Mouse (Mus musculus) CH12.LX (cell line): ENCODE results near the gene Ms4a10. TPM values are rescaled to one million over a fixed set of nuclear protein-coding genes. Genes with fewer than 3 reads are reported as not detected.

ENCODE experiments used
- DNase-seq: peaks from one replicate; pipeline ENCODE4 v3.0.0-alpha.2; 2013; ENCODE audit errors: extremely low read depth
- H3K27ac ChIP-seq: 2 replicates; pipeline ENCODE4 v1.5.1; 2012; ENCODE audit warnings: low read depth, mild to moderate bottlenecking, control low read depth, moderate library complexity; ENCODE audit not compliant: insufficient read depth
- H3K27me3 ChIP-seq: replicated peaks from 2 replicates; pipeline ENCODE3; 2012; ENCODE audit warnings: inconsistent platforms
- H3K36me3 ChIP-seq, 2 experiments: replicated peaks in 1 of 2; 2 replicates each; pipeline versions ENCODE3 to v1.6.1; 2012; ENCODE audit warnings: inconsistent platforms in 1 of 2, low read length in 1 of 2, mild to moderate bottlenecking in 1 of 2, mixed read lengths in 1 of 2, moderate library complexity in 1 of 2; ENCODE audit not compliant: control insufficient read depth in 1 of 2, insufficient read depth in 1 of 2
- H3K4me1 ChIP-seq, 2 experiments: 2 replicates each; pipeline ENCODE4 v1.6.1; 2012; ENCODE audit warnings: inconsistent platforms in 1 of 2, moderate library complexity in 1 of 2; ENCODE audit not compliant: insufficient read depth in 2 of 2, control insufficient read depth in 1 of 2
- H3K4me2 ChIP-seq: 2 replicates; pipeline ENCODE4 v1.6.1; 2012; ENCODE audit warnings: low read depth, mild to moderate bottlenecking, control low read depth; ENCODE audit not compliant: poor library complexity, insufficient read depth, severe bottlenecking
- H3K4me3 ChIP-seq, 3 experiments: fragments of 150-350 bp in 1 of 3; sonication (generic) in 1 of 3; replicated peaks in 1 of 3; 2 replicates each; pipeline versions ENCODE3 to v1.5.1; 2011 to 2012; ENCODE audit warnings: low read depth in 2 of 3, low read length in 2 of 3, mild to moderate bottlenecking in 2 of 3, moderate library complexity in 2 of 3, control low read depth in 1 of 3, improper control_type of control experiment in 1 of 3, inconsistent platforms in 1 of 3, mixed read lengths in 1 of 3; ENCODE audit not compliant: poor library complexity in 1 of 3
- H3K79me2 ChIP-seq: replicated peaks from 2 replicates; pipeline ENCODE4 v1.6.1; 2012; ENCODE audit warnings: mild to moderate bottlenecking, moderate library complexity; ENCODE audit not compliant: control insufficient read depth, poor library complexity, insufficient read depth, severe bottlenecking; ENCODE audit errors: extremely low read depth
- H3K9ac ChIP-seq: 2 replicates; pipeline ENCODE4 v1.6.1; 2012; ENCODE audit warnings: low read depth, mild to moderate bottlenecking, control low read depth, moderate library complexity; ENCODE audit not compliant: insufficient read depth
- H3K9me3 ChIP-seq: replicated peaks from 2 replicates; pipeline ENCODE3; 2012; ENCODE audit warnings: low read length, inconsistent platforms, mixed read lengths
- BHLHE40 ChIP-seq: IDR thresholded peaks from 2 replicates; pipeline ENCODE4 v1.6.1; 2011; ENCODE audit warnings: mild to moderate bottlenecking, low read depth, low read length, improper control_type of control experiment
- CHD1 ChIP-seq: IDR thresholded peaks from 2 replicates; pipeline ENCODE4 v1.6.1; 2012; ENCODE audit warnings: low read depth, low read length, improper control_type of control experiment, inconsistent platforms
- ELF1 ChIP-seq: IDR thresholded peaks from 2 replicates; pipeline ENCODE4 v1.6.1; 2014; ENCODE audit warnings: low read depth, mild to moderate bottlenecking, inconsistent platforms, low read length, improper control_type of control experiment
- ETS1 ChIP-seq: conservative IDR thresholded peaks from 2 replicates; pipeline ENCODE4 v1.6.1; 2012; ENCODE audit warnings: low read depth, mild to moderate bottlenecking, inconsistent platforms, low read length, improper control_type of control experiment, moderate library complexity
- HCFC1 ChIP-seq: IDR thresholded peaks from 2 replicates; pipeline ENCODE4 v1.6.1; 2012; ENCODE audit warnings: low read depth, mild to moderate bottlenecking, inconsistent platforms, low read length, improper control_type of control experiment
- IRF4 ChIP-seq: IDR thresholded peaks from 2 replicates; pipeline ENCODE4 v1.6.1; 2014; ENCODE audit warnings: low read depth, mild to moderate bottlenecking, inconsistent platforms, low read length, improper control_type of control experiment
- JUN ChIP-seq: IDR thresholded peaks from 2 replicates; pipeline ENCODE4 v1.6.1; 2011; ENCODE audit warnings: low read depth, mild to moderate bottlenecking, low read length, improper control_type of control experiment, moderate library complexity; ENCODE audit not compliant: insufficient read depth
- KAT2A ChIP-seq: IDR thresholded peaks from 2 replicates; pipeline ENCODE4 v1.6.1; 2012; ENCODE audit warnings: low read length, improper control_type of control experiment, inconsistent platforms; ENCODE audit not compliant: insufficient replicate concordance
- MAFK ChIP-seq: IDR thresholded peaks from 2 replicates; pipeline ENCODE4 v1.6.1; 2011; ENCODE audit warnings: low read length, improper control_type of control experiment; ENCODE audit not compliant: insufficient replicate concordance
- MAX ChIP-seq: IDR thresholded peaks from 2 replicates; pipeline ENCODE4 v1.6.1; 2011; ENCODE audit warnings: low read length, improper control_type of control experiment
- MAZ ChIP-seq: IDR thresholded peaks from 2 replicates; pipeline ENCODE4 v1.6.1; 2012; ENCODE audit warnings: low read depth, mild to moderate bottlenecking, inconsistent platforms, low read length, improper control_type of control experiment, moderate library complexity
- MEF2A ChIP-seq: IDR thresholded peaks from 2 replicates; pipeline ENCODE4 v1.6.1; 2014; ENCODE audit warnings: low read depth, mild to moderate bottlenecking, inconsistent platforms, low read length, improper control_type of control experiment, borderline replicate concordance
- MXI1 ChIP-seq: IDR thresholded peaks from 2 replicates; pipeline ENCODE4 v1.6.1; 2011; ENCODE audit warnings: mild to moderate bottlenecking, low read depth, low read length, improper control_type of control experiment
- MYC ChIP-seq: IDR thresholded peaks from 2 replicates; pipeline ENCODE4 v1.6.1; 2011; ENCODE audit warnings: low read depth, mild to moderate bottlenecking, improper control_type of control experiment, low read length
- NELFE ChIP-seq: IDR thresholded peaks from 2 replicates; pipeline ENCODE4 v1.6.1; 2011; ENCODE audit warnings: low read depth, low read length, improper control_type of control experiment
- PAX5 ChIP-seq: IDR thresholded peaks from 2 replicates; pipeline ENCODE4 v1.6.1; 2012; ENCODE audit warnings: low read length, inconsistent platforms, mixed read lengths
- POLR2A ChIP-seq: IDR thresholded peaks from 2 replicates; pipeline ENCODE4 v1.6.1; 2011; ENCODE audit warnings: low read depth, mild to moderate bottlenecking, improper control_type of control experiment, low read length
- POLR2AphosphoS2 ChIP-seq: IDR thresholded peaks from 2 replicates; pipeline ENCODE4 v1.6.1; 2011; ENCODE audit warnings: low read depth, low read length, improper control_type of control experiment
- RAD21 ChIP-seq: IDR thresholded peaks from 2 replicates; pipeline ENCODE4 v1.6.1; 2011; ENCODE audit warnings: low read depth, mild to moderate bottlenecking, low read length, improper control_type of control experiment, moderate library complexity
- RCOR1 ChIP-seq: conservative IDR thresholded peaks from 2 replicates; pipeline ENCODE4 v1.6.1; 2012; ENCODE audit warnings: low read depth, mild to moderate bottlenecking, inconsistent platforms, low read length, improper control_type of control experiment
- SIN3A ChIP-seq: IDR thresholded peaks from 2 replicates; pipeline ENCODE4 v1.6.1; 2012; ENCODE audit warnings: low read length, improper control_type of control experiment, inconsistent platforms
- SMC3 ChIP-seq: IDR thresholded peaks from 2 replicates; pipeline ENCODE4 v1.6.1; 2011; ENCODE audit warnings: low read depth, low read length, improper control_type of control experiment
- ZC3H11A ChIP-seq: IDR thresholded peaks from 2 replicates; pipeline ENCODE4 v1.6.1; 2012; ENCODE audit warnings: low read depth, mild to moderate bottlenecking, inconsistent platforms, low read length, improper control_type of control experiment
- ZMIZ1 ChIP-seq: IDR thresholded peaks from 2 replicates; pipeline ENCODE4 v1.6.1; 2012; ENCODE audit warnings: low read depth, mild to moderate bottlenecking, inconsistent platforms, low read length, improper control_type of control experiment
- ZNF384 ChIP-seq: IDR thresholded peaks from 2 replicates; pipeline ENCODE4 v1.6.1; 2012; ENCODE audit warnings: low read depth, low read length, improper control_type of control experiment, inconsistent platforms
- dilution Hi-C: fragments of 300-500 bp; cut with MboI; formaldehyde crosslinking; loops from 2 replicates; pipeline ENCODE4 v1.14.3; 2020; ENCODE audit warnings: low sequenced_read_pairs; ENCODE audit not compliant: extremely low pct_unique_long_range_greater_than_20kb, extremely low pct_ligation_motif_present
- in situ Hi-C: fragments of 300-500 bp; cut with MboI; formaldehyde crosslinking; loops from 3 replicates; pipeline ENCODE4 v1.14.3; 2019; ENCODE audit warnings: low sequenced_read_pairs, low pct_ligation_motif_present, low pct_unique_long_range_greater_than_20kb, mixed read lengths
- polyA plus RNA-seq: library from polyadenylated mRNA; unstranded; fragments of >175 nt; gene quantifications from 2 replicates; pipeline ENCODE4 v1.2.1, GENCODE M21; 2012; ENCODE audit warnings: low read depth; ENCODE audit not compliant: insufficient read length
- total RNA-seq, 2 experiments: library from RNA; depleted of rRNA; stranded (reverse); fragments of 300-350 nt in 1 of 2; fragments of >200 nt in 1 of 2; gene quantifications; 2 replicates each; pipeline ENCODE4 v1.2.3; 2012 to 2014

The Ms4a10 gene
- total and polyA plus RNA-seq, 3 experiments = not detected

- DNase-seq = no peak
- H3K9ac ChIP-seq = no peak overlapping the region
- H3K27me3 ChIP-seq = peaks cover 2% of the 10 kb centered on the region
- no peak overlapping the region for H3K4me2 ChIP-seq
- no peaks in the 10 kb centered on the region for H3K9me3 ChIP-seq
- H3K4me1 ChIP-seq = peaks cover 0 to 29% of the 10 kb centered on the region in 2 experiments; a peak in 2 of 4 replicates
- H3K79me2 ChIP-seq = no peaks in the 10 kb centered on the region
- TF ChIP-seq CHD1 (no peak), MAX (no peak), ZC3H11A (no peak), ZNF384 (no peak), JUN (no peak), SMC3 (no peak), ETS1 (no peak), MEF2A (no peak), KAT2A (no peak), IRF4 (no peak), HCFC1 (no peak), MXI1 (no peak), SIN3A (no peak), POLR2A (no peak), BHLHE40 (no peak), MAFK (no peak), PAX5 (no peak)
- no peak overlapping the region for H3K27ac ChIP-seq
- in situ Hi-C loops (no loop called here), dilution Hi-C loops (no loop called here)
- H3K36me3 ChIP-seq = no peaks in the 10 kb centered on the region
- no peak overlapping the region for H3K4me3 ChIP-seq
These were observed 17.4 kb upstream of the Ms4a10 start for GRCm38 (mm10) chr19:10991911-10992310.

GRCm38 (mm10) chr19:10990751-10991150, 16.3 kb upstream of the Ms4a10 start:
- Histone ChIP-seq H3K9ac (no peak overlapping the region), H3K4me1 (peaks cover 0 to 28% of the 10 kb centered on the region in 2 experiments; a peak in 2 of 4 replicates), H3K4me2 (no peak overlapping the region), H3K27me3 (peaks cover 2% of the 10 kb centered on the region), H3K4me3 (no peak overlapping the region), H3K36me3 (no peaks in the 10 kb centered on the region), H3K9me3 (no peaks in the 10 kb centered on the region), H3K27ac (no peak overlapping the region), H3K79me2 (no peaks in the 10 kb centered on the region)
- no peak for DNase-seq
- dilution Hi-C loops = no loop called here
- TF ChIP-seq MYC (no peak), ETS1 (no peak), ZNF384 (no peak), NELFE (no peak), MAZ (no peak), MXI1 (no peak), ELF1 (no peak), MAFK (no peak), HCFC1 (no peak), ZMIZ1 (no peak), BHLHE40 (no peak), CHD1 (no peak), POLR2AphosphoS2 (no peak), RAD21 (no peak), RCOR1 (no peak)
- in situ Hi-C loops = no loop called here
